Mouse (Mus musculus): ENCODE data around the gene Faap100. TPM values are rescaled to one million over a fixed set of nuclear protein-coding genes. Genes with fewer than 3 reads are reported as not detected.

The Faap100 gene
- polyA plus RNA-seq, 1 experiment from 2014 or later, result 39.5 TPM

DNA sequence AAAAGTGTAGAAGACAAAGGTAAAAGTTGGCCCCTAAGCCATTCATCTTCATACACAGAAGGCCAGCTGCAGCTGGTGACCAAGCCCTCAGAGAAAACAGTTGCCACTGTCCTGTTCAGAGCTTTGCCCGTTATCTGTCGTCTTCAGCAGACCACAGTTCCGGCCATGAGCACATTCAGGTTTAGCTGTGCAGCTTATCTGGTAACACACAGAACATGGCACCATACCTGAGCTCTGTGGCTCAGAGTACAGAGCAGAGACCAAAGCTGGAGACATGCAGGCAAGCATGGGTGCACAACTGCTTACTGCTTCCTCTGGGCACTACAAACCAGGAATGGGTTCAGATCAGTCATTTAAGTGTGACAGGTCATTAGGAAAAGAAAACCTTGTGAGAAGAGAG, 27.3 kb upstream of the Faap100 start:
- Histone ChIP-seq H3K4me2 (ENCODE audit: low read depth) (no peak overlapping the region), H3K27me3 (ENCODE audit: control insufficient read depth, insufficient read depth, low read length) (no peaks in the 10 kb centered on the region), H3K4me3 (ENCODE audit: low read depth, low read length) (no peak overlapping the region), H3K9ac (ENCODE audit: low read length) (no peak overlapping the region), H3K27ac (ENCODE audit: low read depth, low read length) (no peak overlapping the region), H3K4me1 (ENCODE audit: control insufficient read depth, insufficient read depth, low read length) (no peaks in the 10 kb centered on the region), H3K9me3 (ENCODE audit: control insufficient read depth, low read length) (no peaks in the 10 kb centered on the region), H3K36me3 (ENCODE audit: control insufficient read depth, insufficient read depth, low read length) (peaks cover 34% of the 10 kb centered on the region)
- no peak for ATAC-seq (ENCODE audit: insufficient read depth, low FRiP score, low TSS enrichment)
- no peak for DNase-seq (ENCODE audit: low spot score)
- WGBS, result 97% methylated on average over 3 of the region's 3 CpGs

GRCm38 (mm10) chr11:120404814-120405213, 26.2 kb upstream of the Faap100 start:
- no peak overlapping the region for H3K4me2 ChIP-seq (ENCODE audit: low read depth)
- no peaks in the 10 kb centered on the region for H3K9me3 ChIP-seq (ENCODE audit: control insufficient read depth, low read length)
- no peak overlapping the region for H3K9ac ChIP-seq (ENCODE audit: low read length)
- no peaks in the 10 kb centered on the region for H3K4me1 ChIP-seq (ENCODE audit: control insufficient read depth, insufficient read depth, low read length)
- no peak overlapping the region for H3K27ac ChIP-seq (ENCODE audit: low read depth, low read length)
- 96% methylated on average over 1 of the region's 1 CpGs for WGBS
- no peaks in the 10 kb centered on the region for H3K27me3 ChIP-seq (ENCODE audit: control insufficient read depth, insufficient read depth, low read length)
- H3K36me3 ChIP-seq (ENCODE audit: control insufficient read depth, insufficient read depth, low read length), result peaks cover 26% of the 10 kb centered on the region
- H3K4me3 ChIP-seq (ENCODE audit: low read depth, low read length), result no peak overlapping the region
- ATAC-seq (ENCODE audit: insufficient read depth, low FRiP score, low TSS enrichment) (no peak), DNase-seq (ENCODE audit: low spot score) (no peak)

DNA sequence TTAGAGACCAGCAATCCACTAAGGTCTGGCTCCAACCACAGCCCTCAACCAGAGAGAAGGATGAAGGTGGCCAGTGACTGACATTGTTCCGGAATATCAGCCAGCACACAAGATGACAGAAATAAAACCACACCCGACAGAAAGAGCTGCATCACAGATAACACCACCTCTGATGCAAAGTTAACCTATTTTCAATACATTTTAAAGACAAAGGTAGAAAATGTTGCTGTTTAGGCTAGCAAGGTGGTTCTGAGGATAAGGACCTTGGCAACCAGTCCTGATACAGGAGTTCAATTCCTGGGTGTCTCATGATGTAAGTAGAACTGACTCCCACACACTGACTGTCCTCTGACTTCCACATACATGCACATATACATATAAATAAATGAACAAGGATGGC, 20.8 kb upstream of the Faap100 start:
- Histone ChIP-seq H3K9ac (ENCODE audit: low read length) (no peak overlapping the region), H3K4me1 (ENCODE audit: control insufficient read depth, insufficient read depth, low read length) (no peaks in the 10 kb centered on the region), H3K27me3 (ENCODE audit: control insufficient read depth, insufficient read depth, low read length) (no peaks in the 10 kb centered on the region), H3K9me3 (ENCODE audit: control insufficient read depth, low read length) (no peaks in the 10 kb centered on the region), H3K4me3 (ENCODE audit: low read depth, low read length) (no peak overlapping the region), H3K36me3 (ENCODE audit: control insufficient read depth, insufficient read depth, low read length) (peaks cover 13% of the 10 kb centered on the region), H3K27ac (ENCODE audit: low read depth, low read length) (no peak overlapping the region), H3K4me2 (ENCODE audit: low read depth) (no peak overlapping the region)
- DNase-seq (ENCODE audit: low spot score) (no peak), ATAC-seq (ENCODE audit: insufficient read depth, low FRiP score, low TSS enrichment) (no peak)
- 94% methylated on average over 2 of the region's 2 CpGs for WGBS

- DNase-seq (ENCODE audit: low spot score) (no peak), ATAC-seq (ENCODE audit: insufficient read depth, low FRiP score, low TSS enrichment) (no peak)
- H3K27ac ChIP-seq (ENCODE audit: low read depth, low read length), result no peak overlapping the region
- H3K27me3 ChIP-seq (ENCODE audit: control insufficient read depth, insufficient read depth, low read length), result no peaks in the 10 kb centered on the region
- no peaks in the 10 kb centered on the region for H3K9me3 ChIP-seq (ENCODE audit: control insufficient read depth, low read length)
- H3K4me1 ChIP-seq (ENCODE audit: control insufficient read depth, insufficient read depth, low read length), result no peaks in the 10 kb centered on the region
- H3K4me3 ChIP-seq (ENCODE audit: low read depth, low read length), result no peak overlapping the region
- H3K9ac ChIP-seq (ENCODE audit: low read length), result no peak overlapping the region
- H3K36me3 ChIP-seq (ENCODE audit: control insufficient read depth, insufficient read depth, low read length), result peaks cover 7% of the 10 kb centered on the region
- no peak overlapping the region for H3K4me2 ChIP-seq (ENCODE audit: low read depth)
- WGBS, result 66% methylated on average over 2 of the region's 2 CpGs
Measured at GRCm38 (mm10) chr11:120397602-120398001, 19.0 kb upstream of the Faap100 start.

GRCm38 (mm10) chr11:120395661-120396060, 17.1 kb upstream of the Faap100 start:
- Histone ChIP-seq H3K9ac (ENCODE audit: low read length) (no peak overlapping the region), H3K36me3 (ENCODE audit: control insufficient read depth, insufficient read depth, low read length) (peaks cover 5% of the 10 kb centered on the region), H3K4me3 (ENCODE audit: low read depth, low read length) (no peak overlapping the region), H3K4me2 (ENCODE audit: low read depth) (no peak overlapping the region), H3K27ac (ENCODE audit: low read depth, low read length) (no peak overlapping the region), H3K4me1 (ENCODE audit: control insufficient read depth, insufficient read depth, low read length) (no peaks in the 10 kb centered on the region), H3K27me3 (ENCODE audit: control insufficient read depth, insufficient read depth, low read length) (no peaks in the 10 kb centered on the region), H3K9me3 (ENCODE audit: control insufficient read depth, low read length) (no peaks in the 10 kb centered on the region)
- ATAC-seq (ENCODE audit: insufficient read depth, low FRiP score, low TSS enrichment) (no peak), DNase-seq (ENCODE audit: low spot score) (no peak)
- 84% methylated on average over 4 of the region's 4 CpGs for WGBS

- H3K36me3 ChIP-seq (ENCODE audit: control insufficient read depth, insufficient read depth, low read length), result peaks cover 12% of the 10 kb centered on the region
- no peak overlapping the region for H3K4me2 ChIP-seq (ENCODE audit: low read depth)
- H3K4me3 ChIP-seq (ENCODE audit: low read depth, low read length), result no peak overlapping the region
- H3K27me3 ChIP-seq (ENCODE audit: control insufficient read depth, insufficient read depth, low read length), result no peaks in the 10 kb centered on the region
- no peaks in the 10 kb centered on the region for H3K9me3 ChIP-seq (ENCODE audit: control insufficient read depth, low read length)
- WGBS, result 86% methylated on average over 9 of the region's 9 CpGs
- no peak overlapping the region for H3K27ac ChIP-seq (ENCODE audit: low read depth, low read length)
- ATAC-seq (ENCODE audit: insufficient read depth, low FRiP score, low TSS enrichment), result no peak
- no peaks in the 10 kb centered on the region for H3K4me1 ChIP-seq (ENCODE audit: control insufficient read depth, insufficient read depth, low read length)
- H3K9ac ChIP-seq (ENCODE audit: low read length), result no peak overlapping the region
- DNase-seq (ENCODE audit: low spot score), result no peak
Measured at GRCm38 (mm10) chr11:120388580-120388979, 10.0 kb upstream of the Faap100 start.

GRCm38 (mm10) chr11:120387157-120387556, 8.6 kb upstream of the Faap100 start:
- peaks cover 19% of the 10 kb centered on the region for H3K36me3 ChIP-seq (ENCODE audit: control insufficient read depth, insufficient read depth, low read length)
- no peak overlapping the region for H3K9ac ChIP-seq (ENCODE audit: low read length)

GRCm38 (mm10) chr11:120386632-120387031, 8.1 kb upstream of the Faap100 start:
- Histone ChIP-seq H3K36me3 (ENCODE audit: control insufficient read depth, insufficient read depth, low read length) (peaks cover 23% of the 10 kb centered on the region), H3K4me1 (ENCODE audit: control insufficient read depth, insufficient read depth, low read length) (no peaks in the 10 kb centered on the region), H3K27me3 (ENCODE audit: control insufficient read depth, insufficient read depth, low read length) (no peaks in the 10 kb centered on the region), H3K9me3 (ENCODE audit: control insufficient read depth, low read length) (no peaks in the 10 kb centered on the region), H3K4me2 (ENCODE audit: low read depth) (no peak overlapping the region), H3K9ac (ENCODE audit: low read length) (no peak overlapping the region), H3K27ac (ENCODE audit: low read depth, low read length) (no peak overlapping the region), H3K4me3 (ENCODE audit: low read depth, low read length) (no peak overlapping the region)
- 97% methylated on average over 6 of the region's 6 CpGs for WGBS
- ATAC-seq (ENCODE audit: insufficient read depth, low FRiP score, low TSS enrichment) (no peak), DNase-seq (ENCODE audit: low spot score) (no peak)

More at GRCm38 (mm10) chr11:120387157-120387556, 8.6 kb upstream of the Faap100 start:
- no peak for DNase-seq (ENCODE audit: low spot score)
- no peaks in the 10 kb centered on the region for H3K4me1 ChIP-seq (ENCODE audit: control insufficient read depth, insufficient read depth, low read length)
- no peaks in the 10 kb centered on the region for H3K9me3 ChIP-seq (ENCODE audit: control insufficient read depth, low read length)
- no peaks in the 10 kb centered on the region for H3K27me3 ChIP-seq (ENCODE audit: control insufficient read depth, insufficient read depth, low read length)
- whole genome bisulfite sequencing, result 81% methylated on average over 2 of the region's 2 CpGs
- H3K27ac ChIP-seq (ENCODE audit: low read depth, low read length), result no peak overlapping the region
- ATAC-seq (ENCODE audit: insufficient read depth, low FRiP score, low TSS enrichment), result no peak
- H3K4me3 ChIP-seq (ENCODE audit: low read depth, low read length), result no peak overlapping the region
- H3K4me2 ChIP-seq (ENCODE audit: low read depth), result no peak overlapping the region

GRCm38 (mm10) chr11:120382509-120382908, 3.9 kb upstream of the Faap100 start:
- H3K4me3 ChIP-seq (ENCODE audit: low read depth, low read length), result no peak overlapping the region
- peaks cover 27% of the 10 kb centered on the region for H3K36me3 ChIP-seq (ENCODE audit: control insufficient read depth, insufficient read depth, low read length)
- peaks cover 10% of the 10 kb centered on the region for H3K4me1 ChIP-seq (ENCODE audit: control insufficient read depth, insufficient read depth, low read length)
- H3K4me2 ChIP-seq (ENCODE audit: low read depth), result no peak overlapping the region
- no peak overlapping the region for H3K27ac ChIP-seq (ENCODE audit: low read depth, low read length)
- 94% methylated on average over 9 of the region's 9 CpGs for WGBS
- no peaks in the 10 kb centered on the region for H3K9me3 ChIP-seq (ENCODE audit: control insufficient read depth, low read length)
- H3K27me3 ChIP-seq (ENCODE audit: control insufficient read depth, insufficient read depth, low read length), result no peaks in the 10 kb centered on the region
- DNase-seq (ENCODE audit: low spot score), result no peak
- no peak for ATAC-seq (ENCODE audit: insufficient read depth, low FRiP score, low TSS enrichment)
- no peak overlapping the region for H3K9ac ChIP-seq (ENCODE audit: low read length)

All from neural tube, embryonic 11.5 days (tissue).